Mouse (Mus musculus) thymus, adult 18-20 months (tissue): ENCODE data around the gene Sae1.
"Not testable (repeated sequence)": the region's sequence is repeated elsewhere in the genome, so short reads cannot be mapped to it uniquely, and the experiment has no call there.

Experiments
- DNase-seq, 2 experiments: peaks; one replicate each; pipeline ENCODE4 v3.0.0; 2022; ENCODE audit warnings: mixed read lengths in 2 of 2

Sae1 gene

DNA sequence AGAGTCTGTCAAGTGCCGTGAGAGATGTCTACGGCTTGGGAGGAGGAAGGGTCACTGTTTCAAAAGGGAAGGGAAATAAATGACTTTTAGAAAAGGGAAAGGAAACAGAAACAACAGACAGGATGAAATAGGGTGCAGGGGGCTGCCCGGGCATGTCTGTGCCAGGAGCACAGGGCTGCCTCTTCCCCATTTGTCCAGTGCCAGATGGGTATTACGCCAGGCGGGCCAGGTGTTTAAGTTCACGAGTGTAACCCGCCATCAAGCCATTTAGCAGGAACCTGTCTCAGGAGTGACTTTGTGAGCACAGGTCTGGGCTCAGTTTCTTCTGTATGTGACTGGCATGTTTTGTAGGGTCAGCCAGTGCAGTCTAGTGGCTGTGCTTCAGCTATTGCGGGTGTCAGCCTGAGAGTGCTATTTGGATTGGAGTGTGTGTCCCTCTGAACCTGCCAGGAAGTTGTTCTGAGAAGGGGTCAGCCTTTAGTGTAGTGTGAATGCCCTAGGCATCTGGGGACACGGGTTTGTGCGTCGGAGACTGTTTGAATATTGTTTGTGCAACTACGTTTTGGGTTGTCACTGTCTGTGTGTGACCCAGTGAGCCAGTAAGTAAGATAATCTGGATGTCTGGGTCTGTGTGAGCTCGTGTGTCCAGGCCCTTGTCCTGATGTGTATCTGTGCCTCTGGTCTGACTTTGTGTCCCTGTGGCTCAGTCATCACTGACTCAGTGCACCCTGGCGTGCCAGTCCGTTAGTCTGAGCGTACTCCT, 78.9 kb downstream of the Sae1 start:
- DNase-seq: peak in 1 of 2 experiments; percentile 27

GRCm38 (mm10) chr7:16308093-16308492, 79.5 kb downstream of the Sae1 start, which contains the start of gene Bbc3:
Bbc3 (plus strand) TSS chr7:16308393.
- DNase-seq: not testable (repeated sequence)

DNA sequence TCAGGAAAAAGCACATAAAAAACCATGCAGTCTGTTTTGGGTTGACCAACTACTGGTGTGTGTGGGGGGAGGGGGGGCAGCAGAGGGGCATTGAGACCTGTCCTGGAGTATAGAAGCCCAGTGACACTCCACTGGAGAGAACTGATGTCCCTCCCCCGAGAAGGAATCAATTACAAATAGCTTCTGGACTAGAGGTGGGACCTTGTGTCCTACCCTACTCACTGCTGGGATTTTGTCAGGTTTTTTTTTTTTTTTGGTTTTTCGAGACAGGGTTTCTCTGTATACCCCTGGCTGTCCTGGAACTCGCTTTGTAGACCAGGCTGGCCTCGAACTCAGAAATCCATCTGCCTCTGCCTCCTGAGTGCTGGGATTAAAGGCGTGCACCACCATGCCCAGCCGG, 80.5 kb downstream of the Sae1 start:
- DNase-seq: not testable (repeated sequence)

DNA sequence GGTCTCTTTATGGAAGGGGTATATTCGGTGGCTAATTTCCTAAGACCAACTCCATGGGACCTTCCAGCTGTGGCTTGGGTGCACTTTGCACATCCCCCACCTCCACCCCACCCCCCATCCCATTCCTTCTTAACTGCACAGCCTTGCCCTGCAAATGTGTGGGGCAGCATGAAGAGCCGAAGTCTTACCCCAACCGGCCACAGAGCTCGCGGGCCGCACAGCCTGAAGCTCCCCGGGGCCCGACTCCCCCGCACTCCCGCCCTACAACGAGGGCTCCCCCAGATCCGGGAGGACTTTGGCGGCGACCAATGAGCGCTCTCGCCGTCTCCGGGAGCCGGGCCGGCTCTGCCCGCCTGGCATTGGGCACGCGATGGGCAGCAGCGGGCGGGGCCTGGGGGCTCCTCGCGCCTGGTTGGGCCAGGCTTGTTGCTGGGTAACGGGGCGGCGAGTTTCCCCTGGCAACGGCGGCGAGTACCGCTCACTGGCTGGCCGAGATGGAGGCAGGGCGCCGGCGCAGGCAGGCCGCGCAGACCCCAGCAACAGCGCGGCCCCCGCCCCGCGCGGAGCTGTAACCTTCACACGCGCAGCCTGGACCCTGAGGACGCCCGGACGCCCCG, 88.1 kb downstream of the Sae1 start:
- DNase-seq: peak; percentile 51 to 71

GRCm38 (mm10) chr7:16298927-16299326, 88.7 kb downstream of the Sae1 start:
- no peak for DNase-seq

GRCm38 (mm10) chr7:16297616-16298015, 90.0 kb downstream of the Sae1 start:
- DNase-seq: no peak

- DNase-seq: peak; percentile 79 to 87
These were observed 90.7 kb downstream of the Sae1 start for GRCm38 (mm10) chr7:16296766-16297390.

DNA sequence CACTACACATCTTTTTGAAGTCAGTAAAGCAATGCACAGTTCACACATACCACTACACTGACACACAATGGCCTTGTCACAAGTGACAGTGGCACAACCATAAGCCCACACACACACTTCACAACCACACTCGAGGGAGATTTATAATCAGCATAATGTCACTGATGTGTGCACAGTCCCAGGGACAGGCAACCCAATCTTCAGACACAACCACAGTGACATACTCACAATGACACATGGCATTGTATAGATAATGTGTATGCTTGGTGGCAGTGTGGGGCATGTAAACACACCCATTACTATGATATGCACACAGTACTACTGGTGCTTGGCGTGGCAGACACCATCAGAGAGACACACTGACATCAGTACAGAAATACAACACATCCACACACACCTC, 91.5 kb downstream of the Sae1 start:
- DNase-seq: no peak

- DNase-seq: peak; percentile 82 to 87
These were observed 92.2 kb downstream of the Sae1 start for GRCm38 (mm10) chr7:16295321-16295900.

DNA sequence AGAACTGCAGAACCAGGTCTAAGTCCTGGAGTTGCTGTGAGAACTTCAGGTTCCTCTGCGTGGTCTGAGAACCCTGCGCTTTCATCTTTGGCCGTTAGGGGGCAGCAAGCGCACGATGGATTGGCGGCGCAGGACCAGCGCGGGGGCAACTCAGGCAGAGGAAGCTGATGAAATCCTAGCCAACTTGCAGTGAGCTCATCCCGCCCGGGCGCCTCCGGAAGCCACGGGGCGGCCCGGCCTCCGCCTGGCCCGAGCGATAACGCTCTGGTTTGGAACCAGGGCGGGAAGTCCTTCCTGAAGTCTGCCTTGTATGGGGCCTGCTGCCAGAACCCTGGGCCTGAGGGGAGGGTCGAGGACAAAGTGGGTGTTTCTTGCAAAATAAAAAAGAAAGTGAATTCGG, 92.8 kb downstream of the Sae1 start:
- peak; percentile 86 to 91 for DNase-seq

GRCm38 (mm10) chr7:16294346-16294745, 93.3 kb downstream of the Sae1 start:
- DNase-seq: peak in 1 of 2 experiments; percentile 37

- DNase-seq: no peak
These were observed 99.8 kb downstream of the Sae1 start for GRCm38 (mm10) chr7:16287791-16288190.

GRCm38 (mm10) chr7:16287016-16287415, 100.6 kb downstream of the Sae1 start:
- no peak for DNase-seq

GRCm38 (mm10) chr7:16286026-16286961, 101.3 kb downstream of the Sae1 start, which contains the start of gene Ccdc9:
Ccdc9 (minus strand) TSS chr7:16286795.
- DNase-seq: peak; percentile 97 to 98

- DNase-seq: peak; percentile 38 to 60
These were observed 102.1 kb downstream of the Sae1 start for GRCm38 (mm10) chr7:16285450-16286025.

DNA sequence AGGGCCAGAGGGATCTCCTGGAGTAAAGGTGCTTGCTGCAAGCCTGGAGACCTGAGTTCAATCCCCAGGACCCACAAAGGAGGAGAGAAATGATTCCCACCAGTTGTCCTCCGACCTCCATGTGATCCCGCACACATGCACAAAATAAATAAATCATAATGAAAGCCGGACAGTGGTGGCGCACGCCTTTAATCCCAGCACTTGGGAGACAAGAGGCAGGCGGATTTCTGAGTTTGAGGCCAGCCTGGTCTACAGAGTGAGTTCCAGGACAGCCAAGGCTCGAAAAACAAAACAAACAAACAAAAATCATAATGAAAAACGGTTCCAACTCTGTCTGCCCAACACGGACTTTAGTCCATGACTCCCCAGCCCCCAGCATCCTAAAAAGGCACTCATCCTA, 102.7 kb downstream of the Sae1 start:
- no peak for DNase-seq

- DNase-seq: no peak
These were observed 103.6 kb downstream of the Sae1 start for GRCm38 (mm10) chr7:16284001-16284400.

DNA sequence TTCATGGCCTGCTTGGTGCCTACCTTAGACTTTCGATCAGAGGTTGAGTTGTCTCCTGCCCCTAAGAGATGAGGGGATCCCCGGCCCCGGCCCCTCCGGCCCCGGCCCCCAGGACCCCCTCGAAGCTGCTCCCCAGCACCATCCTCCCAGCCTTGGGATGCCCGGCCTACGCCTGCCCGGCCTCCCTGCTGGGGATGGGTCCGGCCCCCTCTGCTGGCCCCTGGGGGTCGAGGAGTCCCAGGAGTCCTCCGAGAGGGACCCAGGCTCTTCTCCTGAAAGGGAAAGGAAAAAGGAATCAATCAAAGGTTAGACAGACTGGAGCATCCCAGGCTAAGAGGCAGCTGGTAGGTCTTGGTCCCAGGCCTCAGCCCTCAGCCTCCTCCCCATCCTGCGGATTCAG, 105.3 kb downstream of the Sae1 start:
- no peak for DNase-seq

DNA sequence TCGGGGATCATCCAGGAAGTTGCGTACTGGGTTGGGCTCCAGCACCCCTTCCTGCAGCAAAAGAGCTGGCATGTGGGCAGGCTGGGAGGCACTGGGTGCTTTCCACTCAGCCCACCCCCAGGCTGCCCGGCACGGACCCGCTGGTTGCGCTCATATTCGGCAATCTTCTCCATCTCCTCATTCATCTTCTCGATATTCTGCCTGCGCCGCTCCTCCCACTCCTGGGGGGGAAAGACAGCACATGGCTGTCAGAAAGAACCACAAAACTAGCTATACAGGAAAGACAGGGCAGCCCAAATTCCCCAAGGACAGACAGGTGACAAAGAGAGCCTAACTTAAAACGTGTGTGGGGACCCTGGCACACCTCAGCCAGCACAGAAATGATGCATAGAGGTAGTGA, 106.9 kb downstream of the Sae1 start:
- no peak for DNase-seq

- no peak for DNase-seq
These were observed 112.4 kb downstream of the Sae1 start for GRCm38 (mm10) chr7:16274922-16275890.

GRCm38 (mm10) chr7:16273766-16274140, 113.9 kb downstream of the Sae1 start:
- DNase-seq: peak; percentile 74 to 81
